Mouse (Mus musculus) gastrocnemius, postnatal 4 days (tissue): ENCODE results near the gene Pdzd2. TPM values are rescaled to one million over a fixed set of nuclear protein-coding genes. Genes with fewer than 3 reads are reported as not detected.

Experiments used
- DNase-seq, 2 experiments: peaks; one replicate each; pipeline ENCODE4 v3.0.0; 2021 to 2022; ENCODE audit warnings: low spot score in 2 of 2, mixed read lengths in 2 of 2
- microRNA-seq: library from miRNA; unstranded; fragments of <30 nt; microRNA quantifications from one replicate; pipeline ENCODE4 v1.2.0, GENCODE M21; 2021
- total RNA-seq, 2 experiments: library from RNA; stranded (reverse); gene quantifications; 2 replicates each; pipeline ENCODE4 v1.2.3; 2021

The Pdzd2 gene
- total RNA-seq, 2 experiments from 2014 or later, result 50.8 to 58.0 TPM

DNA sequence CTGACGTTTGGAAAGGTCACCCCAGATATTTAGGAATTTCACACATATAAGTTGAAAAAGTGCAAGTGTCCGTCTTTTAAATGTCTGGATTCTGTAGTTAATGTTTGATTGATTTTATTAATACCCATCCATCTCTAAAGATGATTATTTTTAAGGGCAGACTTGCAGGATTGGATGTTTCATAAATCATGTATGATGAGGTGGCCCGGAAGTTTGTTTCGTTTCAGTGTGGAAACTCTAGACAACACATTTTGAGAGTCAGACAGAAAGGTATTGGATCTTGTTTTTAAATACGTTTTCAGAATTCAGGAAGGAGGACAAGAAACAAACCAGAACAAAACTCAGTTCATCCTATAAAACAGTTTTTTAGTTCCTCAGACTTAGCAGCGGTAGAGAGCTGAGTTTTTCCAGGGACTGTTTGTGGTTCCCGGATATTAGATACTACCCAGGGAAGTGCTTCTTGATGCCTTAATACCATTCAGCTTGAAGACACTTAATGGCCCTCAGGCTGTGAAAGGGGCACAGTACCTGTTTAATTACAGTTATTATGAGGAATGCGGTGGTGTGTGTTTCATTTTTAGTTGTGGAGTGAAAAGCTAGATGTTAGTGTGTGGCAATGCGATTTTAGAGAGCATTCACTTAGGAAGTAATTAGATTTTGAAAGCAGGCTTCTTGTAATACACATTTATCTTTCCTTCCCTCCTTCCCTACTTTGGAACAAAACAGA lies 416.9 kb downstream of the Pdzd2 start:
- DNase-seq, result no peak

DNA sequence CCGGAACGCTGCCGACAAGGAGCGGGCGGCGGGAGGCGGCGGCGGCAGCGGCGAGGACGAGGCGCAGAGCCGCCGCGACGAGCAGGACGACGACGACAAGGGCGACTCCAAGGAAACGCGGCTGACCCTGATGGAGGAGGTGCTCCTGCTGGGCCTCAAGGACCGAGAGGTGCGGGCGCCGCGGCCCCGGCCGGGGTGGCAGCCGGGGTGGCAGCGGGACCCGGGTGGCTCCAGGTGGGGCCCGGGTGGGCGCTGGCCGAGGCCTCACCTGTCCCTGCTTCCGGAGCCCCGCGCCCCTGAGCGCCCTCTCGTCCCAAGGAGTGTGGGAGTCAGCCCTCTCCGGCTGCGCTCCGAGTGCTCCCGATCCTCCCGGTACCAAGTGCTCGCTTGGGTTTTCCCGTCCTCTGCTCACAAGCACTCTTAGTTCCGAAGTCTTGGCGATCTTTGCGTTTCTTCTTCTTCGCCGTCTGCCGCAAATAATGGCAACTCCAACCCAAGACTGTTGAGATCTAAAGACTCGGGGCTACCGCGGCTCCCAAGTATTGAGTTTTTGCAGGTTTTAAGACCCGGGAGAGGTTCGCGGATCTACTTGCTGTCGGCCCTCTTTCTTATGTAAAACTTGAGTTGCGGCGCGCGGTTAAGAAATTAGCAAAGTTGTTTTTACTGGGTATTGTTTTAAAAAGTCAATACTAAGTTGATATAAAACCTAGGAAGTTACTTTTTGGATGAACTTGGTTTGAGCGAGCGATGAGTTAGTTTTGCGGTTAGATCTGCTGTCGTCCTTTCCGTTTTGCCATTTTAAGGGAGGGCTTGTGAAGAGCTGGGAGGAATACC lies 417.7 kb downstream of the Pdzd2 start, which contains the start of gene 1810049J17Rik:
Gene 1810049J17Rik, minus strand, starts transcription at position 112 of the 834 bp plus-strand sequence.
- DNase-seq, result peak; percentile 16 to 56

- DNase-seq, result peak; percentile 97
Observed at GRCm38 (mm10) chr15:12321091-12321787, 418.5 kb downstream of the Pdzd2 start, which contains the start of gene Golph3. TSS of gene Golph3 (plus strand) at chr15:12321450.

- no peak for DNase-seq
Observed at GRCm38 (mm10) chr15:12320441-12321090, 419.2 kb downstream of the Pdzd2 start.

DNA sequence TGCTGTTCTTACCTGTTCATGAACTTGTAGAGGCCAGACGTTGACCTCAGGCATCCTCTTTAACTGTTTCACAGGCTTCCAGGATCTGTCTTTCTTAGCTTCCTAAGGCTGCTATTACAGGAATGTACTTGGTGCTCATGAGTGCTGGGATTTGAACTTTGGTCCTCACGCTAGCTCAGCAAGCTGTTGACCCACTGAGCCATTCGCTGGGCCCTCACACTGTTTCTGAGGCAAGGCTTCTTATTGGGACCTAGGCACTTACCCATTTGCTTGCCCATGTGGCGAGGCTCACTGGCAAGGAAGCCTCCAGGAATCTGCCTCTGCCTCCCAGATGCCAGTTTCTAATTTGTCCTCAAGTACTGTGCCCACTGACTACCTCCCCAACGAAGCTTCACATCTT lies 419.8 kb downstream of the Pdzd2 start:
- no peak for DNase-seq

DNA sequence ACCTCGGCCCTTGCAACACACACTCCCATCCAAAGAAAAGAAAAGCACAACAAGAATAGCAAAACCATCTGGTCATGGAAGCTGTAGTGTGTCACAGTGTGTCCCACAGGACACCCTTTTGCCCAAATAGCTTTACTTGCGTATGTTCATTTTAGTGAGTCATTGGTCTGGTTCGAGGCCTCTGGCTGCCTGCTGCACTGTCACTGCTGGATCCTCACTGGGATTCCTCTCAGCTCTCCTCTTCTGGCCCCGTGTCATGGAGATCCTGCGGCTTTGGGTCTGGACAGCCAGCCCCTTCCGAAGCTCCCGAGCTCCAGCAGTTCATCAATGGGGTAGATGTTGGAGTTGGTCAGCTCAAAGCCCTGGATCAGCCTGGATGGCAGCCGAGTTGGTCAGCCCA lies 421.3 kb downstream of the Pdzd2 start:
- no peak for DNase-seq

GRCm38 (mm10) chr15:12317290-12317689 lies 422.4 kb downstream of the Pdzd2 start:
- no peak for DNase-seq

GRCm38 (mm10) chr15:12315996-12316395 lies 423.7 kb downstream of the Pdzd2 start:
- no peak for DNase-seq

DNA sequence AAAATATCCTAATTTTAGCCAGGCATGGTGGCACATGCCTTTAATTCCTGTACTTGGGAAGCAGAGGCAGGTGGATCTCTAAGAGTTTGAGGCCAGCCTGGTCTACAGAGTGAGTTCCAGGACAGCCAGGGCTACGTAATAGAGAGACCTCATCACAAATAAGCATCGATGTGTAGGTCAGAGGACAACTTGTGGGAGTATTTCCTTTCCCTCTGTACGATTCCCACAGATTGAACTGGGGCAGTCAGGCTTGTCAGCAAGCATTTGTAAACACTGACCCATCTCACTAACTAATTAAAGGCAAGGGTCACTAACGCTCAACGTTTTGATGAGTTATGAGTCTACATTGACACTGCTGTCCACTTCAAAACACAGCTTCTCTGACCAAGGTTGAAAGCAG lies 425.1 kb downstream of the Pdzd2 start:
- no peak for DNase-seq

DNA sequence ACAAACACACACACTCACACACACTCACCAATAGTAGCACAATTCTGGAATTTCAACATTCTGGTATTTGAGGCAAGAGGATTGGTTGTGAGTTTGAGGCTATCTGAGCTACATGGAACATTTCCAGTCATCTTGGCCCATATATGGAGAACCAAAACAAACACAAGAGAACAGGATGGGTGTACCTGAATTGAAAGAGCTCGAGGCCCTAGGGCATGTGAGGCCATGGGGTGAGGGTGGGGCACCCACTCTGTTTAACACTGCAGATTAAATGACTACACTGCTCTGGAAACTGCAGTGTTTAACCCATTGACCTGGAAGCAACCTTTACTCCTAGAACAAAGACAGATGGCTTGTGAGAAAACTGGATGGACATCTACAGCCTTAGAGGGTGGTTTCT lies 426.5 kb downstream of the Pdzd2 start:
- DNase-seq, result no peak

DNA sequence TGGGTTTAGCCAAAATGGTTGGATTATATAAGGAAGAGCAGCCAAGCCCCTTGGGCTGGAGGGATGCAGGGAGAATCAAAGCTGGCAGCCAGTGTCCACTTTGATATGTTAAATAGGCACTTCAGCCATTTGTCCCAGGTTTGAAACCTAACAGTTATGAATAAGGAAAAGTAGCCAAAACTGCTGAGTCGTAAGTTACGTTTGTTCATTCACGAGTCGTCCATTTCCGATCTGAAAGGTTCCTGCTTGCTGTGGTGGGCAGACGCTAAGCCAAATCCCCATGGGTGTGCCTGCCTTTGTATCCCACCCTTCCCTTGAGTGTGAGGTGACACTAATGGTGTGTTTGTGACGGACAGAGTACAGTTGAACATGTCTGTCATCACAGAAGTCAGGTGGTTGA lies 428.3 kb downstream of the Pdzd2 start:
- DNase-seq, result no peak

- DNase-seq, result no peak
Observed at GRCm38 (mm10) chr15:12310676-12311075, 429.0 kb downstream of the Pdzd2 start.

Small RNA genes lying within 50 kb of the gene (microRNA-seq; reads per million reads assigned to microRNA genes)
- gene Gm24135 (not detected), gene Gm24302 (not detected)

Other genes starting within 250 kb of the Pdzd2 start
- gene 6030458C11Rik, start 84.7 kb upstream of the Pdzd2 start, total RNA-seq, result 10 to 100 TPM; 16.3 to 19.1 TPM
- gene Drosha, start 84.9 kb upstream of the Pdzd2 start, total RNA-seq, result 10 to 100 TPM; 39.0 to 39.2 TPM